Mouse (Mus musculus) bone marrow, adult 2 months (tissue): Measurements from ENCODE around the gene H6pd. TPM values are rescaled to one million over a fixed set of nuclear protein-coding genes. Genes with fewer than 3 reads are reported as not detected.
A peak's percentile ranks its signal among the peaks of the same experiment; 100 is the strongest.

ENCODE experiments used
- H3K27ac ChIP-seq: fragments of 200-500 bp; 2 replicates; pipeline ENCODE4 v1.5.1; 2012; ENCODE audit warnings: low read depth, mild to moderate bottlenecking, control low read depth, inconsistent platforms, low read length; ENCODE audit not compliant: control insufficient read depth, poor library complexity, insufficient read depth
- H3K4me1 ChIP-seq: fragments of 200-500 bp; 2 replicates; pipeline ENCODE4 v1.6.1; 2011; ENCODE audit warnings: low read length; ENCODE audit not compliant: control insufficient read depth, insufficient read depth
- H3K4me3 ChIP-seq: fragments of 200-500 bp; replicated peaks from 2 replicates; pipeline ENCODE3; 2011; ENCODE audit warnings: mild to moderate bottlenecking, low read depth, low read length, control low read depth; ENCODE audit not compliant: control insufficient read depth
- CTCF ChIP-seq: fragments of 200-500 bp; IDR thresholded peaks from 2 replicates; pipeline ENCODE4 v1.5.1; 2011; ENCODE audit warnings: low read length, control low read depth; ENCODE audit not compliant: control insufficient read depth, insufficient read depth
- POLR2A ChIP-seq: fragments of 200-500 bp; IDR thresholded peaks from 2 replicates; pipeline ENCODE4 v1.6.1; 2011; ENCODE audit warnings: low read depth, mild to moderate bottlenecking, control low read depth, low read length, borderline replicate concordance; ENCODE audit not compliant: control insufficient read depth
- WGBS: fragments of 180-500 bp; shearing (Covaris S2); methylation state at CpG from one replicate; pipeline ENCODE4 v1.1.7; 2018; 5-methylcytosine and 5-hydroxymethylcytosine counted together
- polyA plus RNA-seq: library from polyadenylated mRNA; stranded (reverse); fragments of >200 nt; gene quantifications from 2 replicates; pipeline ENCODE4 v1.2.4, GENCODE M21; 2011; ENCODE audit warnings: low replicate concordance; ENCODE audit not compliant: missing spikeins, insufficient read depth, insufficient read length

The H6pd gene
- polyA plus RNA-seq, 1 experiment: 7.2 TPM

- H3K4me3 ChIP-seq: no peak overlapping the region
- 7% methylated on average over 31 of the region's 31 CpGs for WGBS
- peaks cover 2% of the 10 kb centered on the region; the same call in 1 of the 2 replicates for H3K4me1 ChIP-seq
- H3K27ac ChIP-seq: no peak overlapping the region
- TF ChIP-seq POLR2A: no peak
These were observed 24.4 kb upstream of the H6pd start for GRCm38 (mm10) chr4:150033261-150033671.

- TF ChIP-seq POLR2A: no peak
- Histone ChIP-seq H3K27ac (no peak overlapping the region), H3K4me1 (peaks cover 2% of the 10 kb centered on the region; the same call in 1 of the 2 replicates), H3K4me3 (no peak overlapping the region)
- WGBS: 19% methylated on average over 14 of the region's 14 CpGs
These were observed 22.5 kb upstream of the H6pd start for GRCm38 (mm10) chr4:150031234-150031890.

GRCm38 (mm10) chr4:150030449-150031233 is 21.8 kb upstream of the H6pd start:
- no peak overlapping the region; the same call in 1 of the 2 replicates for H3K27ac ChIP-seq
- under 1% methylated on average over 28 of the region's 28 CpGs for WGBS
- H3K4me3 ChIP-seq: peak overlapping the region; percentile 63
- TF ChIP-seq POLR2A (no peak), CTCF (no peak)
- H3K4me1 ChIP-seq: peaks cover 2% of the 10 kb centered on the region; the same call in 1 of the 2 replicates

GRCm38 (mm10) chr4:150029885-150030284 is 21.1 kb upstream of the H6pd start:
- TF ChIP-seq CTCF: no peak
- no peak for TF ChIP-seq POLR2A
- Histone ChIP-seq H3K4me1 (peaks cover 2% of the 10 kb centered on the region; the same call in 1 of the 2 replicates), H3K27ac (no peak overlapping the region), H3K4me3 (no peak overlapping the region)
- WGBS: 2% methylated on average over 11 of the region's 11 CpGs

GRCm38 (mm10) chr4:150023518-150023917 is 14.7 kb upstream of the H6pd start:
- TF ChIP-seq POLR2A: no peak
- no peak for TF ChIP-seq CTCF
- Histone ChIP-seq H3K4me3 (no peak overlapping the region), H3K4me1 (no peaks in the 10 kb centered on the region; the same call in 1 of the 2 replicates), H3K27ac (no peak overlapping the region)
- WGBS: 50% methylated on average over 7 of the region's 7 CpGs

- 87% methylated on average over 15 of the region's 15 CpGs for WGBS
- TF ChIP-seq CTCF (no peak), POLR2A (no peak)
- Histone ChIP-seq H3K27ac (no peak overlapping the region), H3K4me1 (peaks cover 3% of the 10 kb centered on the region), H3K4me3 (no peak overlapping the region)
These were observed 11.0 kb upstream of the H6pd start for GRCm38 (mm10) chr4:150019741-150020380.

GRCm38 (mm10) chr4:150015436-150015835 is 6.6 kb upstream of the H6pd start:
- H3K4me1 ChIP-seq: peaks cover 8% of the 10 kb centered on the region
- TF ChIP-seq CTCF (no peak), POLR2A (no peak)
- 33% methylated on average over 7 of the region's 7 CpGs for WGBS
- no peak overlapping the region for H3K4me3 ChIP-seq
- H3K27ac ChIP-seq: peak overlapping the region; percentile 35

GRCm38 (mm10) chr4:150014378-150015091 is 5.7 kb upstream of the H6pd start:
- 80% methylated on average over 4 of the region's 4 CpGs for WGBS
- TF ChIP-seq POLR2A: no peak
- TF ChIP-seq CTCF: no peak
- H3K4me3 ChIP-seq: no peak overlapping the region
- peaks cover 11% of the 10 kb centered on the region for H3K4me1 ChIP-seq
- H3K27ac ChIP-seq: no peak overlapping the region
